Mouse (Mus musculus): ENCODE measurements around the gene Tmco2. TPM values are rescaled to one million over a fixed set of nuclear protein-coding genes. Genes with fewer than 3 reads are reported as not detected.
A peak's percentile ranks its signal among the peaks of the same experiment; 100 is the strongest.
"Not testable (repeated sequence)": the region's sequence is repeated elsewhere in the genome, so short reads cannot be mapped to it uniquely, and the experiment has no call there.

Gene Tmco2
- not detected in 2 replicates for polyA plus RNA-seq (2016; fragmentation: Nextera tagmentation; extraction: Ambion mirVana)

GRCm38 (mm10) chr4:121109126-121109525 lies at the start of gene Tmco2:
Gene Tmco2 (minus strand): TSS chr4:121109226.
- no peak within 1 kb of the TSS for H3K4me3 ChIP-seq
- H3K4me1 ChIP-seq = no peaks in the 10 kb centered on the region
- no peaks in the 10 kb centered on the region for H3K27me3 ChIP-seq
- 0 out of 2 replicates have a peak, but pooled peaks cover 3% of the 10 kb centered on the region for H3K9me3 ChIP-seq
- no peak for ATAC-seq (ENCODE audit: low FRiP score, low read depth)
- WGBS = 95% methylated on average over 2 of the region's 2 CpGs
- no peak within 1 kb of the TSS for H3K27ac ChIP-seq (replicated peaks)
- no peaks in the 10 kb centered on the region for H3K36me3 ChIP-seq
- no peak within 1 kb of the TSS for H3K9ac ChIP-seq (replicated peaks)
- H3K4me2 ChIP-seq (replicated peaks) = no peak within 1 kb of the TSS

GRCm38 (mm10) chr4:121103304-121103703 lies 5.7 kb downstream of the Tmco2 start:
- H3K9me3 ChIP-seq = no peaks in the 10 kb centered on the region
- H3K9ac ChIP-seq (replicated peaks) = no peak overlapping the region
- H3K4me1 ChIP-seq = no peaks in the 10 kb centered on the region
- WGBS = 81% methylated on average over 4 of the region's 4 CpGs
- no peak overlapping the region for H3K27ac ChIP-seq (replicated peaks)
- no peak overlapping the region for H3K4me2 ChIP-seq (replicated peaks)
- no peaks in the 10 kb centered on the region for H3K27me3 ChIP-seq
- no peak for ATAC-seq (ENCODE audit: low FRiP score, low read depth)
- no peak overlapping the region for H3K4me3 ChIP-seq
- no peaks in the 10 kb centered on the region for H3K36me3 ChIP-seq

GRCm38 (mm10) chr4:121097650-121098378 lies 11.2 kb downstream of the Tmco2 start, which contains the start of gene Zmpste24:
Gene Zmpste24 (minus strand): TSS chr4:121098241.
- ATAC-seq (ENCODE audit: low FRiP score, low read depth) = peak; percentile 90
- H3K4me3 ChIP-seq = peak within 1 kb of the TSS; percentile 83
- WGBS = under 1% methylated on average over 39 of the region's 39 CpGs
- H3K36me3 ChIP-seq = peaks cover 21% of the 10 kb centered on the region
- H3K4me1 ChIP-seq = peaks cover 10% of the 10 kb centered on the region
- no peaks in the 10 kb centered on the region for H3K27me3 ChIP-seq
- peak within 1 kb of the TSS; percentile 58 for H3K27ac ChIP-seq (replicated peaks)
- peak within 1 kb of the TSS; percentile 73 for H3K9ac ChIP-seq (replicated peaks)
- H3K9me3 ChIP-seq = no peaks in the 10 kb centered on the region
- peak within 1 kb of the TSS; percentile 69 for H3K4me2 ChIP-seq (replicated peaks)

- H3K27ac ChIP-seq (replicated peaks) = no peak overlapping the region
- no peaks in the 10 kb centered on the region for H3K9me3 ChIP-seq
- 92% methylated on average over 4 of the region's 4 CpGs for whole genome bisulfite sequencing
- peaks cover 53% of the 10 kb centered on the region for H3K36me3 ChIP-seq
- H3K4me3 ChIP-seq = no peak overlapping the region
- no peak overlapping the region for H3K4me2 ChIP-seq (replicated peaks)
- ATAC-seq (ENCODE audit: low FRiP score, low read depth) = no peak
- H3K9ac ChIP-seq (replicated peaks) = no peak overlapping the region
- H3K27me3 ChIP-seq = no peaks in the 10 kb centered on the region
- H3K4me1 ChIP-seq = no peaks in the 10 kb centered on the region
Observed at GRCm38 (mm10) chr4:121090211-121090610, 18.8 kb downstream of the Tmco2 start.

- 96% methylated on average over 2 of the region's 2 CpGs for WGBS
- H3K27ac ChIP-seq (replicated peaks) = no peak overlapping the region
- no peaks in the 10 kb centered on the region for H3K27me3 ChIP-seq
- H3K36me3 ChIP-seq = peaks cover 55% of the 10 kb centered on the region
- ATAC-seq (ENCODE audit: low FRiP score, low read depth) = no peak
- H3K4me3 ChIP-seq = no peak overlapping the region
- H3K4me2 ChIP-seq (replicated peaks) = no peak overlapping the region
- no peaks in the 10 kb centered on the region for H3K4me1 ChIP-seq
- H3K9me3 ChIP-seq = no peaks in the 10 kb centered on the region
- no peak overlapping the region for H3K9ac ChIP-seq (replicated peaks)
Observed at GRCm38 (mm10) chr4:121088696-121089095, 20.3 kb downstream of the Tmco2 start.

- H3K4me3 ChIP-seq = no peak overlapping the region
- H3K36me3 ChIP-seq = peaks cover 64% of the 10 kb centered on the region
- no peaks in the 10 kb centered on the region for H3K9me3 ChIP-seq
- H3K4me1 ChIP-seq = no peaks in the 10 kb centered on the region
- no peak overlapping the region for H3K27ac ChIP-seq (replicated peaks)
- no peak for ATAC-seq (ENCODE audit: low FRiP score, low read depth)
- H3K4me2 ChIP-seq (replicated peaks) = no peak overlapping the region
- no peak overlapping the region for H3K9ac ChIP-seq (replicated peaks)
- no peaks in the 10 kb centered on the region for H3K27me3 ChIP-seq
Observed at GRCm38 (mm10) chr4:121084506-121084905, 24.5 kb downstream of the Tmco2 start.

GRCm38 (mm10) chr4:121080395-121080794 lies 28.6 kb downstream of the Tmco2 start:
- Histone ChIP-seq H3K4me1 (no peaks in the 10 kb centered on the region), H3K27me3 (no peaks in the 10 kb centered on the region), H3K4me2 (replicated peaks) (no peak overlapping the region), H3K9ac (replicated peaks) (no peak overlapping the region), H3K4me3 (no peak overlapping the region), H3K27ac (replicated peaks) (no peak overlapping the region), H3K9me3 (no peaks in the 10 kb centered on the region), H3K36me3 (peaks cover 79% of the 10 kb centered on the region)
- WGBS = 75% methylated on average over 1 of the region's 1 CpGs
- no peak for ATAC-seq (ENCODE audit: low FRiP score, low read depth)

GRCm38 (mm10) chr4:121077915-121078646 lies 30.9 kb downstream of the Tmco2 start:
- Histone ChIP-seq H3K4me1 (no peaks in the 10 kb centered on the region), H3K4me2 (replicated peaks) (no peak overlapping the region), H3K9me3 (no peaks in the 10 kb centered on the region), H3K4me3 (no peak overlapping the region), H3K36me3 (peaks cover 79% of the 10 kb centered on the region), H3K27me3 (no peaks in the 10 kb centered on the region), H3K9ac (replicated peaks) (no peak overlapping the region), H3K27ac (replicated peaks) (no peak overlapping the region)
- ATAC-seq (ENCODE audit: low FRiP score, low read depth) = no peak
- WGBS = 93% methylated on average over 3 of the region's 3 CpGs

- ATAC-seq (ENCODE audit: low FRiP score, low read depth) = no peak
- no peak overlapping the region for H3K9ac ChIP-seq (replicated peaks)
- no peak overlapping the region for H3K4me3 ChIP-seq
- H3K27ac ChIP-seq (replicated peaks) = no peak overlapping the region
- no peaks in the 10 kb centered on the region for H3K4me1 ChIP-seq
- H3K4me2 ChIP-seq (replicated peaks) = no peak overlapping the region
- H3K27me3 ChIP-seq = no peaks in the 10 kb centered on the region
- H3K9me3 ChIP-seq = no peaks in the 10 kb centered on the region
- H3K36me3 ChIP-seq = peaks cover 49% of the 10 kb centered on the region
- 86% methylated on average over 4 of the region's 4 CpGs for WGBS
Observed at GRCm38 (mm10) chr4:121074250-121074649, 34.8 kb downstream of the Tmco2 start.

- H3K4me2 ChIP-seq (replicated peaks) = no peak overlapping the region
- H3K9me3 ChIP-seq = no peaks in the 10 kb centered on the region
- H3K27ac ChIP-seq (replicated peaks) = no peak overlapping the region
- no peaks in the 10 kb centered on the region for H3K27me3 ChIP-seq
- H3K36me3 ChIP-seq = peaks cover 59% of the 10 kb centered on the region
- H3K4me3 ChIP-seq = no peak overlapping the region
- no peak for ATAC-seq (ENCODE audit: low FRiP score, low read depth)
- no peak overlapping the region for H3K9ac ChIP-seq (replicated peaks)
- WGBS = 93% methylated on average over 2 of the region's 2 CpGs
- no peaks in the 10 kb centered on the region for H3K4me1 ChIP-seq
Observed at GRCm38 (mm10) chr4:121065336-121065735, 43.7 kb downstream of the Tmco2 start.

- WGBS = 90% methylated on average over 10 of the region's 10 CpGs
- not testable (repeated sequence) for ATAC-seq (ENCODE audit: low FRiP score, low read depth); H3K27me3 ChIP-seq; H3K4me1 ChIP-seq; H3K27ac ChIP-seq (replicated peaks); H3K9me3 ChIP-seq; H3K9ac ChIP-seq (replicated peaks); H3K4me3 ChIP-seq; H3K4me2 ChIP-seq (replicated peaks)
- peaks cover 40% of the 10 kb centered on the region for H3K36me3 ChIP-seq
Observed at GRCm38 (mm10) chr4:121059218-121059617, 49.8 kb downstream of the Tmco2 start.

- no peak overlapping the region for H3K27ac ChIP-seq (replicated peaks)
- H3K4me2 ChIP-seq (replicated peaks) = no peak overlapping the region
- no peak for ATAC-seq (ENCODE audit: low FRiP score, low read depth)
- H3K27me3 ChIP-seq = peaks cover 18% of the 10 kb centered on the region
- H3K36me3 ChIP-seq = peaks cover 28% of the 10 kb centered on the region
- no peak overlapping the region for H3K9ac ChIP-seq (replicated peaks)
- WGBS = 72% methylated on average over 2 of the region's 2 CpGs
- no peaks in the 10 kb centered on the region for H3K9me3 ChIP-seq
- no peak overlapping the region for H3K4me3 ChIP-seq
- peaks cover 10% of the 10 kb centered on the region; the same call in 1 of the 2 replicates for H3K4me1 ChIP-seq
Observed at GRCm38 (mm10) chr4:121057032-121057431, 52.0 kb downstream of the Tmco2 start.
